Mouse (Mus musculus) ES-Bruce4 (cell line): ENCODE data around the gene Camta2.

Experiments used
- CTCF ChIP-seq: IDR thresholded peaks from one replicate; pipeline ENCODE4 v1.8.1; 2011; ENCODE audit warnings: low read depth, low read length
- EP300 ChIP-seq: IDR thresholded peaks from 2 replicates; pipeline ENCODE4 v1.6.1; 2011; ENCODE audit warnings: low read depth, low read length; ENCODE audit not compliant: insufficient read depth
- POLR2A ChIP-seq: IDR thresholded peaks from one replicate; pipeline ENCODE4 v1.8.1; 2011; ENCODE audit warnings: low read length; ENCODE audit not compliant: insufficient read depth

GRCm38 (mm10) chr11:70701984-70702733, 14.3 kb upstream of the Camta2 start:
- TF ChIP-seq CTCF (no peak), EP300 (no peak), POLR2A (no peak)
